Mouse (Mus musculus) midbrain, embryonic 16.5 days (tissue): ENCODE data around the gene Dpf2. TPM values are rescaled to one million over a fixed set of nuclear protein-coding genes. Genes with fewer than 3 reads are reported as not detected.
A peak's percentile ranks its signal among the peaks of the same experiment; 100 is the strongest.

Source experiments
- ATAC-seq: fragments of 200-750 bp; cut with Nextera tagmentation; 2 replicates; pipeline ENCODE4 v1.8.0; 2017; ENCODE audit warnings: moderate TSS enrichment
- H3K27ac ChIP-seq: fragments of 300-500 bp; sonication (generic); 2 replicates; pipeline ENCODE4 v1.5.1; 2014; ENCODE audit warnings: mild to moderate bottlenecking, low read length, mixed read lengths
- H3K27me3 ChIP-seq: fragments of 300-500 bp; sonication (generic); 2 replicates; pipeline ENCODE4 v1.6.1; 2014; ENCODE audit warnings: low read depth, low read length, mixed read lengths; ENCODE audit not compliant: control insufficient read depth, insufficient read depth
- H3K36me3 ChIP-seq: fragments of 300-500 bp; sonication (generic); 2 replicates; pipeline ENCODE4 v1.6.1; 2014; ENCODE audit warnings: mild to moderate bottlenecking, low read length, moderate library complexity, mixed read lengths; ENCODE audit not compliant: control insufficient read depth, insufficient read depth
- H3K4me1 ChIP-seq: fragments of 300-500 bp; sonication (generic); 2 replicates; pipeline ENCODE4 v1.6.1; 2014; ENCODE audit warnings: mild to moderate bottlenecking, low read length, mixed read lengths; ENCODE audit not compliant: control insufficient read depth, insufficient read depth
- H3K4me2 ChIP-seq: fragments of 300-500 bp; sonication (generic); 2 replicates; pipeline ENCODE4 v1.6.1; 2014; ENCODE audit warnings: mild to moderate bottlenecking, low read length, mixed read lengths
- H3K4me3 ChIP-seq: fragments of 300-500 bp; sonication (generic); 2 replicates; pipeline ENCODE4 v1.5.1; 2014; ENCODE audit warnings: low read depth, mild to moderate bottlenecking, low read length, moderate library complexity, mixed read lengths
- H3K9ac ChIP-seq: fragments of 300-500 bp; sonication (generic); 2 replicates; pipeline ENCODE4 v1.6.1; 2014; ENCODE audit warnings: low read depth, low read length, mixed read lengths
- H3K9me3 ChIP-seq: fragments of 300-500 bp; sonication (generic); replicated peaks from 2 replicates; pipeline ENCODE4 v1.6.1; 2014; ENCODE audit warnings: mild to moderate bottlenecking, low read length, mixed read lengths; ENCODE audit not compliant: control insufficient read depth, poor library complexity, severe bottlenecking
- WGBS: fragments of 180-500 bp; shearing (Covaris S2); extraction: QIAGEN DNeasy Blood & Tissue Kit; methylation state at CpG from one replicate; pipeline ENCODE4 v1.1.7; 2014; 5-methylcytosine and 5-hydroxymethylcytosine counted together
- polyA plus RNA-seq: library from polyadenylated mRNA; unstranded; fragments of >200 nt; fragmentation: Nextera tagmentation; extraction: Ambion mirVana; gene quantifications from 2 replicates; pipeline ENCODE4 v1.2.1, GENCODE M21; 2015

Gene Dpf2
- polyA plus RNA-seq, 1 experiment from 2014 or later: 105 TPM

GRCm38 (mm10) chr19:5850860-5851259 is 62.0 kb downstream of the Dpf2 start:
- Histone ChIP-seq H3K27me3 (no peaks in the 10 kb centered on the region), H3K4me1 (peaks cover 39% of the 10 kb centered on the region), H3K4me2 (no peak overlapping the region), H3K9ac (no peak overlapping the region), H3K9me3 (no peaks in the 10 kb centered on the region), H3K36me3 (peaks cover 4% of the 10 kb centered on the region; the same call in 1 of the 2 replicates), H3K27ac (no peak overlapping the region), H3K4me3 (no peak overlapping the region)
- 91% methylated on average over 3 of the region's 3 CpGs for WGBS
- no peak for ATAC-seq

DNA sequence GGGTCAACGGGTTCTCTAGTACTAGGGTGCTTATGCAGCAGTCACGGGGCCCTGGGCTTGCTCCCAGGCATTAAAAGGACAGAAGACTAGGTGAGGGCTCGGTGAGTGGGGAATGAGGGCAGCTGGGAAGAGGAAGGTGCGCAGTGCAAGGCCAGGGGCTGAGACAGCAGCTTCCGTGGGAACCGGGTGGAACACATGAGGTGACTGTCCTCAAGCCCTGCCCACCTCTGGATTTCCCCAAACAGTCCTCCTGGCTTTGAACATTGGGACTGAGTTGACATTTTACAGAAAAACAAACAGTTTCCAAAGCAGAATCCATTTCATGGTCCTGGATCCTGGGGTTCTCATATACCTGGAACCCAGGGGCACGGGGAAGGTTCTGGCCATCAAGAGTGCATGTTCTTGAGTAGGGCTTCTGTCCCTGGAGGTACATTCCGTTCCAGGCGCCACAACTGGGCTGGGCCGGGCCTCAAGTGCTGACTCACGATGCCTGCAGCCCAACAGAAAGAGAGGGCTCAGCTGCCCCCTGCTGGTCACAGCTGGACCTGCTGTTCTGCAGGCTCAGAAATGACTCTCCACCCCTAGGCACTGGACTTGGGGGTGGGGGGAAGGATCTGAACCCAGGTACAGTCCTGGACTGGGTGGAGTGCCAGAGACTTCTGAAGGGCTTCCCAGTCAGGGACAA is 62.8 kb downstream of the Dpf2 start:
- H3K27ac ChIP-seq: no peak overlapping the region
- ATAC-seq: no peak
- WGBS: 30% methylated on average over 11 of the region's 11 CpGs
- H3K4me1 ChIP-seq: peaks cover 44% of the 10 kb centered on the region
- no peak overlapping the region for H3K9ac ChIP-seq
- no peaks in the 10 kb centered on the region for H3K27me3 ChIP-seq
- 0 out of 2 replicates have a peak overlapping the region, but pooled peaks have one; percentile 2 for H3K4me2 ChIP-seq
- peaks cover 4% of the 10 kb centered on the region; the same call in 1 of the 2 replicates for H3K36me3 ChIP-seq
- H3K4me3 ChIP-seq: no peak overlapping the region
- H3K9me3 ChIP-seq: no peaks in the 10 kb centered on the region

GRCm38 (mm10) chr19:5848826-5849672 is 63.8 kb downstream of the Dpf2 start:
- WGBS: 42% methylated on average over 13 of the region's 13 CpGs
- peak overlapping the region; percentile 92 for H3K27ac ChIP-seq
- H3K4me1 ChIP-seq: peaks cover 51% of the 10 kb centered on the region

DNA sequence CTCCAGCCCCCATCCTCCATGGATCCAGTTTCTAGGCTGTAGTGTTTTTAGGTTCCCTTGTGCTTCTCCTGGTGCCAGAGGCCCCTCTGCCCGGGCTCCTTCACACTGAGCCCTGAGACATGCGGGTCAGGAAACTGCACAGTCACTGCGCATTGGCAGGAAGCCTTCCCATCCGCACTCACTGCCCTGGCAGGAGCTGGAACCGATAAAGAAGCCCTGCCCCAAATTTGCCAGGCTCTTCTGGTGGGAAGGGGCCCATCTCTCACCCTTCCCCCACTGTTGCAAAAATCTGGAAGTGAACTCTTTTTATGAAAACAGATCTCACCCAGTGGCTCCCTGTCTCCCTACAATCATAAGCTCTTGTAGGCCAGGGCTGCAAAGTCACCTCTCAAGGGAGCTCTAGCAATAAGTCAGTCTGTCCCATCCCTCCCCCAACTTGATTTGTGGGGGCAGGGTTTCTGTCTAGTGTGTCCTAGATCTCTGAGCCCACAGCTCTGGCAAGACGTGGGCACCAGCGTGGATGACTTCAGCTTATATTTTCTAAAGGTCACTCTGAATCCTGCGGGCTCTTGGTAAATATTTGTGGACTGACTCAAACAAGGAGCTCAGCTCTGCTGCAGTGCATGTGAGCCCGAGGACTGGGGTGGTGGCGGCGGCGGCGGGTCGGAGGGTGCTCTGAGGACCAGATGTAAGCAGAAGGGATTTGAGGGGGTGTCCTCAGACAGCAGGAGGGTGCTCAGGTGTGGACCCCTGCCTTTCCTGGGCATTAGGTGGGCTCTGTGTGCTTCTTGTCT is 64.6 kb downstream of the Dpf2 start:
- ATAC-seq: no peak
- peak overlapping the region; percentile 92 for H3K27ac ChIP-seq
- H3K4me2 ChIP-seq: peak overlapping the region; percentile 8; the same call in 1 of the 2 replicates
- H3K4me1 ChIP-seq: peaks cover 53% of the 10 kb centered on the region
- no peaks in the 10 kb centered on the region for H3K9me3 ChIP-seq
- 57% methylated on average over 14 of the region's 14 CpGs for WGBS
- H3K9ac ChIP-seq: peak overlapping the region; percentile 53
- peaks cover 4% of the 10 kb centered on the region; the same call in 1 of the 2 replicates for H3K36me3 ChIP-seq
- no peak overlapping the region for H3K4me3 ChIP-seq
- H3K27me3 ChIP-seq: no peaks in the 10 kb centered on the region

More at GRCm38 (mm10) chr19:5848826-5849672, 63.8 kb downstream of the Dpf2 start:
- H3K9ac ChIP-seq: peak overlapping the region; percentile 53
- H3K4me3 ChIP-seq: no peak overlapping the region
- H3K9me3 ChIP-seq: no peaks in the 10 kb centered on the region
- no peak for ATAC-seq
- peak overlapping the region; percentile 13; the same call in 1 of the 2 replicates for H3K4me2 ChIP-seq
- no peaks in the 10 kb centered on the region for H3K27me3 ChIP-seq
- H3K36me3 ChIP-seq: peaks cover 4% of the 10 kb centered on the region; the same call in 1 of the 2 replicates

DNA sequence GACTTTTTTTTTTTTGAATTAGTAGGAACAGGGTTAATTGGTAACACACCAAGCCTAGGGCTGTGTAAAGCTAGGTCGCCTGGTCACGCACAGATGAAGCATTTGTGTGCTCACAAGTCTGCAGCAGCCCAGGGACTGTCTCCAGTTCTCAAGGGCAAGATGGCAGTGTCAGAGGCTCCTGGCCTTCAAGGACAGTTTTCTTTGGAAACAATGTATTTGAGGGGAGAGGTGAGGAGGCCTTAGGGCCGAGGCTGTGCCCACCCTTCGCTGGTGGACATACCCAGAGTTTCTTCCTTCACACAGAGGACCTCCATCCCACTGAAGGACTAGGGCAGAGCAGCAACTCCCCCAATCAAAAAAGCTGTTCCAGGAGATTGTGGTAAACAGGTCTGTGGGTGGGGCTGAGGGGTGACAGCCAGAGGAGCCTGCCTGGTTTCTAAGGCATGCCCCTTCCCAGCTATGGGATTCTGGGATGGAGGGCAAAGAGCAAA is 65.5 kb downstream of the Dpf2 start:
- Histone ChIP-seq H3K27ac (peak overlapping the region; percentile 92), H3K4me1 (peaks cover 59% of the 10 kb centered on the region), H3K27me3 (no peaks in the 10 kb centered on the region), H3K4me3 (peak overlapping the region; percentile 40; the same call in 1 of the 2 replicates), H3K36me3 (peaks cover 4% of the 10 kb centered on the region; the same call in 1 of the 2 replicates), H3K9me3 (no peaks in the 10 kb centered on the region), H3K4me2 (peak overlapping the region; percentile 82), H3K9ac (peak overlapping the region; percentile 53)
- no peak for ATAC-seq
- WGBS: 42% methylated on average over 4 of the region's 4 CpGs

DNA sequence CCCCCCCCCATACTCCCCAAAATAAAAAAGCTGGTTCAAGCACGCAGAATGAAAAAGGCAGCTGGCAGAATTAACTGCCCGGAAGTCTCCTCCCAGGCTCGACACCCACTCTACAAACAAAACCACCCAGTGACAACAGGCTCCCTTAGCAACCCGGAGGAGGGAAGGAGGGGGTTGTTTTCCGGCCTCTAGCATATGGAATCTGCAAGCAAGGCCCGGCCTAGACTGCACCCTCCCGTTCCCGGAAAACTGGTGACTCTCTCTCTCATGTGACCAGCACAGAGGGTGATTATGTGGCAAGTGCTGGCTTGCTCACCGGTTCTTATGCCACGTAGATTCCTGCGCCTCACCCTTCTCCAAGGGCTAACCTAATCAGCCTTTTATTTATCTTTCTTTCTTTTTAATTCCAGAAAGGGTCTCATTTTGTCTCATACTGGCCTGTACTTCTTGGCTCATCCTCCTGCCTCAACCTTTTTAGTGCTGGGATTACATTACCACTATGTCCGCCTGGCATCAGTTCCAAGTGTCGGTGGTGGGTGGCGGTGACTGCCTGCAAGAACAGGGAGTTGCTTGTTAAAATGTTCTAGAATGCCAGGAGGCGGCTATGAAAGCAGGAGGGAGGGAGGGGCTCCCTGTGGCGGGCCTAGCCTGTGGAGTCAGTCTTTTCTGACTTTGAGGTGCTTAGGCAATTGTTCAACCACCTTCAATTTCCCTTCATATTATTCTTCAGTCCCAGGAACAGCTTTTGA is 66.1 kb downstream of the Dpf2 start:
- Histone ChIP-seq H3K27me3 (no peaks in the 10 kb centered on the region), H3K4me3 (peak overlapping the region; percentile 40), H3K9me3 (no peaks in the 10 kb centered on the region), H3K9ac (peak overlapping the region; percentile 53), H3K4me2 (peak overlapping the region; percentile 82), H3K36me3 (peaks cover 3% of the 10 kb centered on the region; the same call in 1 of the 2 replicates), H3K27ac (peak overlapping the region; percentile 92), H3K4me1 (peaks cover 62% of the 10 kb centered on the region)
- WGBS: 2% methylated on average over 16 of the region's 16 CpGs
- peak; percentile 83 for ATAC-seq
